Mouse (Mus musculus) B cell, adult 2 months (primary cell): Measurements from ENCODE around the gene Gapdh.

Source experiments
- DNase-seq, 2 experiments: peaks; one replicate each; pipeline ENCODE4 v3.0.0; 2022

Gapdh gene

GRCm38 (mm10) chr6:125148926-125149568 is 17.2 kb downstream of the Gapdh start:
- DNase-seq, result no peak

DNA sequence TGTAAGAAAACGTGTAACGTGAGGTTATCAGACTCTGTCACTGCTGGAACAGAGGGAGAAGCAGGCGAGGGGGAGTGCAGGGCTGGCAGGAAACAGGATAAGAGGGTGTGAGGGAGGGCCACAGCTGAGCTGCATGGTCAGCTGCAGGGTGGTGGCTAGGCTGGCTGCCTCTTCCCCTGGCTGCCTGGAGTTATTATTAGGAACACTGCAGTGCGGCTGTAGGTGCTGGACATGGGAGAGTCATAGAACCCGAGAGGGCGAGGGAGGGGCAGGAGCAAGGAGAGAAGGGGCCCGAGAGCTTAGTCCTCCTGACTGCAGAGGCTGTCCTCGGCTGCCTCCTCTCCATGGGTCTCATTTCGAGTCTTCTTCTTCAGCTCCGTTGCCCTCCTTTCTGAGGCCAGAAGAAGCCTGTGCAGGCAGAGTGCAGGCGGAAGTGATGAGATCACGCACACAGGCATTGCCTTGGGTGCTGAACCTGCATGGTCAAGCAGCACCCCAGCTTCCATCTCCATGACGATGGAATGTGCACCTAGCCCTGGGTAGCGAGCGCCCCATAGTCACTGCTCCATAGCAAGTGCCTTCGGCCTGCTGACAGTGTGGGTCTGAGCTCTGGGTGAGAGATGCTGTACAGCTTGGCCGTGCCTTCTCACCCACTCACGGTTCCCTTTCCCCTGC is 17.9 kb downstream of the Gapdh start:
- no peak for DNase-seq

DNA sequence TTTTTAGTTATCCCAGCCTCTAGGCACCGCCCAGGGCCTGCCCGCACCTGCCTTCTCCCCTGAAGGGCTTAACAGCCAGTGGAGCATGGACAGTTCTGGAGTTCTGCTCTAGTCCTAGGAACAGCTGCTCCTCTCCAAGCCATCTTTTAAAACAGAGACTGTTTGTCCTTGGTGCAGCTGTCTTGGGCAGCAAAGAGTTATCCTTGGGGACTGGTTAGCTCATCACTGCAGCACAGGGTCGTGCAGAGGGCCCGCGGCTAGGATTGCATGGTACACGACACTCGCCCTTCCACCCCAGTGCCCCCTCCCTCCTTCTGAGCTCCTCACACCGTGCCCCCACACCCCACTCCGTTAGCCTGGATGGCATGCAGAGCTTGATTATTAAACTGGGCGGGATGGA is 18.9 kb downstream of the Gapdh start:
- DNase-seq, result no peak

GRCm38 (mm10) chr6:125146797-125147196 is 19.5 kb downstream of the Gapdh start:
- DNase-seq, result no peak

DNA sequence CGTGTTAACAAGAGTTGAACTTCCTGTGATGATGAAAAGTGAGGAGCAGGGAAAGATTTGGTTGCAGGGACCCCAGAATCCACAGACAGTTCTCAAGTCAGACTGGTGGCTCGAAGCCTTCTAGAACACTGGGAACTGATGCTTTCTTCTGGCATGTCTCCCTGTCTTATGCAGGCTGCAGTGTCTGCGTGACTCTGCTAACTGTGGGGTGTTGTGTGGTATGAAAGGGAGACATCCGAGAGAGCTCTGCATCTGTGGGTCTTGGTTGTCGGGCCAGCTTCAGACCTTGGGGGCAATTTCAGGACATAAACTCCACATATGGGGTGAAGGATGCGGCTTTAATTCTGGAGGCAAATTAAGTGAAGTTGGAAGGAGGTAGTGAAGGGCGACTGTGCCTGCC is 20.1 kb downstream of the Gapdh start:
- no peak for DNase-seq

GRCm38 (mm10) chr6:125145479-125145951 is 20.8 kb downstream of the Gapdh start:
- no peak for DNase-seq

DNA sequence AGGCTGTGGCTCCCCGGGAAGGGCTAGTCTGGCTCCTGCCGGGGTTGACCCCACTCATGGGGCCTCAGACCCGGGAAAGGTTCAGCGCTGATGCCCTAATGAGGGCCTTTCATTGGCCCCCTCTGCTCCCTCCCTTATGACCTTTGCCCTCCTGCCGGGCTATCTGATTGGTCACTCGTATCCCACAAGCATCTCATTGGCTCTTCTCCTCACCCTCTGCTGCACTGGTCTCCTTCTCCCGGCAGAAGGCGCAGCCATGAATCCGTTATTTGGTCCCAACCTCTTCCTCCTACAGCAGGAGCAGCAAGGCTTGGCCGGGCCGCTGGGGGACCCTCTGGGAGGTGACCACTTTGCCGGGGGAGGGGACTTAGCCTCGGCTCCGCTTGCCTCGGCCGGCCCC is 21.3 kb downstream of the Gapdh start, which contains the start of gene Iffo1:
TSS of gene Iffo1 (plus strand) at position 241 of the 400 bp plus-strand sequence.
- peak; percentile 76 to 79 for DNase-seq

DNA sequence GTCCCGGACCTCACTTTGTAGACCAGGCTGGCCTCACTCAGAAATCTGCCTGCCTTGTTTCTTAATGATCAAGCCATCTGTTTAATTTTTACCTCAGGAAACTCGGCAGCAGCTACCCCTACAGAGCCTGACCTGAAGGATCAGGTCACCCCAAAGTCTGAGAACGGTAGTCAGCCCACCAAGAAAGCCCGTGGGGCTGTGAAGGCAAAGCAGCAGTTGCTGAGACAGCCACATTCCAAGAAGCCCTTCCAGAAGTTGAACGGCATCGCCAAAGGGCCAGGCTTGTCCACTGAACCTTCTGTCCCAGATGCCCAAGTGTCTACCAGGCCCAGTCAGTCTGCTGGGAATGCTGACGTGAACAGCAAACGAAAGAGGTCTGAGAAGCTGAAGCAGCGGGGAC is 22.4 kb downstream of the Gapdh start:
- no peak for DNase-seq

DNA sequence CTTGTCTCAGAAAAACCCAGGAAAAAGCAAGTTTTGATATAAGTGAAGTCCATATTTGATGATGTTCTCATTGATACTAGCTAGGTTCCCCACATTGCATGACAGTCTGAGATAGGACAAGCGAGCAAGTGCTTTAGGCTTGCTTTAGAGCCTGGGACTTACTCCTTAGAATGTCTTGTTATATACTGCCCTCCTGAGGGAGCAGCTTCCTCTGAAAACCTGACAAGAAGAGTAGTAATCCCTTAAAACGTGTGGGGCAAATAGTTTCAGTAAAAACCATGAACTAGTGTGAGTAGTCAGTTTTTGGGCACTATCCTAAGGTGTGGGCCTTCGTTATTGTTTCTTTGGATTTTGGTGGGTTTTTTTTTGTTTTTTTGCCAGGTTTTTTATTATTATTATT is 23.1 kb downstream of the Gapdh start:
- DNase-seq, result no peak

GRCm38 (mm10) chr6:125142436-125142835 is 23.8 kb downstream of the Gapdh start:
- no peak for DNase-seq

- DNase-seq, result no peak
Observed at GRCm38 (mm10) chr6:125139747-125140146, 26.5 kb downstream of the Gapdh start.

DNA sequence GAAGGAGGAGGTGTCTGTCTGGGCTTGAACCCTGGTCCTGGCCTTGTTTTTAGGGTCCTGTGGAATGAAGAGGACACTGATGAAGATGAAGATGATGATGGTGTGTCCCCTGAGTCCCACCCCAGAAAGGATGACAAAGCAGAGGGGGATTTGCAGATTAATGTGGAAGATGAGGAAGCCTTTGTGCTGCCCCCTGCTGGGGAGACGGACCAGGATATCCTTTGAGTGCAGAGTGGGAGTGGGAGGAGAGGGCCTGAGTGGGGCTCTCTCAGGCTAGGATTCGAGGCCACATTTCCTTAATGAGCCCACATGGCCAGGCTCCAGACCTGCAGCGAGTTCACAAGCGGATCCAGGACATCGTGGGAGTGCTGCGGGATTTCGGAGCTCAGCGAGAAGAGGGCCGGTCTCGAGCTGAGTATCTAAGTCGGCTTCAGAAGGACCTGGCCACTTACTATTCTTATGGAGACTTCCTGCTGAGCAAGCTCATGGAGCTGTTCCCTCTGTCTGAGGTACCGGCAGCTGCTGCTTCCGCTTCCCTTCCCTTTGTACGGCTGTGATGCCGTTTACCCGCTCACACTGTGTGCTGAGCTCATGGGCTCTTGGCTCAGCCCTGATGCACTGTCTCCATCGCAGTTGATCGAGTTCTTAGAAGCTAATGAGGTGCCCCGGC is 29.1 kb downstream of the Gapdh start:
- DNase-seq, result peak; percentile 68 to 74

DNA sequence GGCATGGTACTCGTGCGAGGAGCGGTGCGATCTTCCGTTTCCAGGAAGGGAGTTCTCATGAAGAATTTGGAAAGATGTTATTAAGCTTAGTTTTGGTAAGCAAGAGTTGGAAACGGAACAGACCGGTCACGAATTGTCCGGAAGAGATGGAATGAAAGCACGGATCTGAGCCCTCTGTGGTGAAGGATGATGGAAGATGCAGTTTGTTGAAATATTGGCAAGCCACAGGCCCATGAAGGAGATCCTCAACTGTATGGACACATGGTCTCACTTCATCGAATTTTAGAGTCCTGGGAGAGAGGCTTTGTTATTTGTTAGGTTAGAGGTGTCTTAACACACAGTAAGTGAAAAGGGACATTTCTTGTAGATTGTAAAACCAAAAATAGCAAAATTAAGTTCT is 33.8 kb downstream of the Gapdh start:
- DNase-seq, result no peak

DNA sequence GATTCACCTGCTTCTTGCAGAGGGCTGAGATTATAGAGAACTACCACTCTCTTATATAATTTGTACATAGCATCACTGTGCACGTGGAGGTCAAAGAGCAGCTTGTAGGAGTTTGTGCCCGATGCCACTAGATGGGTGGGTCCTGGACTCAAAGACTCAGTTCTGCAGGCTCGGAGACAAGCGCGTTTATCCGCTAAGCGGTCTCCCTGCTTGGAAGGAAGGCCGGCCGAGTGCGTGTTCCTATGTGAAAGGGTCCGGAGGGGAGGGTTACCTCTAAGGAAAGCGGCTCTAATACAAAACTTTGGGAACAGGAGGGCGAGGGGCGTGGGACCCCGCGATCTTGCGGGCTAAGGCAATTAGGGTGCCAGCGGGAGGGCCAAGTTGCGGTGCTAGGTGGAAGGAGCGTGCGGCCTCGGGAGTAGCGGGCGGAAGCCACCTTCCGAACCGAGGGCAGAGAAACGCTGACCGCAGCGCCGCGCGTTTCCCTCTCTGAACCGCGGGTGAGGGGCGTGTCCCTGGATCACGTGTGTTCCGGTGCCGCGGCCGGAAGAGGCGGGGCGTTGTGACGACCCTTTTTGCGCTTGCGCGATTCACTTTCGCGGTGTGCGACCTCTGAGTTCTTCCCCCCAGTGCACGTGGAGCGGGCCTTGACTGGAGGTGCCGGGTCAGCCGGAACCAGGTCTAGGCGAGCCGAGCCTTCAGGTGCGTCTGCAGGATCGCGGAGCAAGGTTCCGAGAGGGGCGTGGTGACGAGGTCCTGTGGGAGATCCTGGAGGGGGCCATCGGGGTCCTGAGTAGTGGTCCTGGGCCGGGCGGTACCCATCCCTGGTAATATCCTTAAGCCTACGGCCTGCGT is 34.7 kb downstream of the Gapdh start, which contains the start of gene Nop2:
TSS of gene Nop2 (plus strand) at position 608 of the 855 bp plus-strand sequence.
- peak; percentile 91 to 93 for DNase-seq

DNA sequence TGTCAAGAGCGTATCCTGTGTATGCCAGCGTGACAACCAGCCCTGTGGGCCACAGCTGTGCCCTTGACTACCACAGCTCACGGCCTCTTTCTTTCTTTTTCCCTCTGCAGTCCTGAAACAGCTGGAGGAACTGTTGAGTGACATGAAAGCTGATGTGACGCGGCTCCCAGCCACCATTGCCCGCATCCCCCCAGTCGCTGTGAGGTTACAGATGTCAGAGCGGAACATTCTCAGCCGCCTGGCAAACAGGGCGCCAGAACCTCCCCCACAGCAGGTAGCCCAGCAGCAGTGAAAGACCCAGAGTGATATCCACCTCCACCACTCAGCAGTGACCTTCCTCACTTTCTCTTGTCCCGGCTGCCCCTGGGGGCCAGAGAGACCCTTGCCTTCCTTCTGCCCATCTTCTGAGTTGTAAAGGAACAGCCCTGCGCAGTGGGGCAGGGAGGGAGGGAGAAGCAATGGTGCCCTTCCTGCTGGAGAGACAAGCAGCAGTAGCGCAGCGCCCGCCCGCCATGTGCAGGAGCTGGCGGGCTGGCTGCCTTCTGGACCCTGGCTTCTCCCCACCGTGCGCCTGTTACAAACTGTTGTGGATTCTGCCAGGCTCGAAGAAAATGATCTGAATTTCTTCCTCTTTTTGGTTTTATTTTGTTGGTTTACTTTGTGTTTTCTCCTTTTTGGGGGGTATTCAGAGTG is 36.4 kb downstream of the Gapdh start:
- DNase-seq, result no peak

GRCm38 (mm10) chr6:125128724-125129123 is 37.5 kb downstream of the Gapdh start:
- no peak for DNase-seq

GRCm38 (mm10) chr6:125119387-125119786 is 46.9 kb downstream of the Gapdh start:
- no peak for DNase-seq

DNA sequence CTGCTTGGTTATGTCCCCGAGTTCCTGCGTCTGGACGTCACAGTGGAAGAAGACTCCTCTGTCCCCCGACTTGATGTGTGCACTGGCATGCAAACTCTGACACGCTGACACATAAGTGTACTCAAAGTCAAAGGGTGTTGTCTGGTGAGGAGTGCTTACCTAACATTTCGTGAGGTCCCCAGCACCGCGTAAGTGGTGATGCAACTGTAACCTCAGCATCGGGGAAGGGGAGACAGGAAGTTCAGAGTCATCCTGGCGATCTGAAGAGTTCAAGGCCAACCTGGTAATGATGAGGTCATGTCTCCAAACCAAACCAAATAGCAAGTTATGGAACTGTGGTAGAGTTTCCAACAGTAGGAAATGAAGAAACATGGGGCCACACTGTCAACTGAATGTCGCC is 53.7 kb downstream of the Gapdh start:
- DNase-seq, result no peak
